Mouse (Mus musculus): ENCODE results near the gene Lrrc20.
"Not testable (repeated sequence)": the region's sequence is repeated elsewhere in the genome, so short reads cannot be mapped to it uniquely, and the experiment has no call there.

The Lrrc20 gene

DNA sequence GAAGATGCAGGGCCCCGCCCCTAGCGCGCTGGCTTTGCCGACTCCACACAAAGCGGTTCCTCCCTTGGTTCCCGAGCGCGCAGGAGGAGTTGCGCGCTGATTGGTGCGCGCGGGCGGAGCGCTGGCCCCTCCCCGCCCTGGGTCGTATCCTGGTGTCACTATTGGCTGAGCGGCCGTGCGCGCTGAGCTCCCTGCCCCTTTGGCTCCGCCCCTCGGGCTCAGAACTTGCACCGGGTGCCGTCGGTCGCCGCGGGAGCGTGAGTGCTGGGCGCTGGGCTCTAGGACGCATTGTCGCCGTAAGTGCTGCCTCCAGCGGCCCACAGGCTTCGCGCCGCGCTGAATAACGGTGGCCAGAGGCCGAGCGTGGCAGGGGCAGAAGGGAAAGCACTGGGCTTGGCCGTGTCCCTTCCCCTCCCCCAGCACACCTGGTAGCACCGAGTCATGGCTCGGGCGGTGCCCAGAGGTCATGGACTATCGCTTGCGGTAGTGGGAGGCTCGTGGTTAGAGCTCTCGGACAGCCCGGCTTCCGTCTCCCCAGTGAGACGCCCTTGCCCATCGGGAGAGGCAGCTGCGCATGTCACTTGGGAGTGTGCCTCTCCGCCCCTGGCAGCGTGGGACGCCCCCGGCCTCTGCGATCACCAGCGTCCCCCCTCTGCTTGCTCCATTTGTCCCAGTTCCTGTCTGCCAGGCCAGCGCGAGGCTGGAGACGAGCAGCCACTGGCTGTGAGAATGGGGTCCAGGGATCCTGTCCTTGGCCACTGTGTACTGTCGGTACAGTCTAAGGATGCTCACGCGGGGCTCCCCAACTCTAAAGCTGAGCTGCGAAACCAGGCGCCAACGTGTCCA, at the start of gene Lrrc20:
TSS of gene Lrrc20 (plus strand) at position 208 of the 846 bp plus-strand sequence.
- DNase-seq (ENCODE audit: low spot score), result peak; percentile 91

DNA sequence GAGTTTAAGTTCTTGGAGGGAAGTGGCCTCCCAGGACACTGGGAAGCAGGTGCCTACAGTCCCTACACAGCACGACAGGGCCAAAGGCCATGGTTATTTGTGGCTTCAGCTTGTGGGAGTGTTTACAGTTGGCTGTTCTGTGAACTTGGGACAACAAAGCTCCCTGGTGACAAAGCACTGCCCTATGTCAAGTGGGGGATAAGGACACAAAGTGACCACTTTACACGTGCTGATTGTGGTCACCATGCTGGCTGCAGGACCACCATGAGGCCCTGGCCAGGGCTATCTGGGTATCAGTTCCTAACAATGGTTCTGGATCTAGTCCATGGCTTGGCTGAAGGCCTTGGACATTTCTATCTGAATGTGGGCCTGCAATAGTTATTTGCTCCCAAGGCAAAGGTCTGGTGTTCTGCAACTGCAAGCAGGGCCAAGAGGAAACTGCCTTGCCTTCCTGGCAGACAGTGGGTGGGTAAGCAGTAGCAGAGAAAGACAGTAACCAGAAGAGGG, 49.3 kb upstream of the Lrrc20 start:
- DNase-seq (ENCODE audit: low spot score), result no peak

DNA sequence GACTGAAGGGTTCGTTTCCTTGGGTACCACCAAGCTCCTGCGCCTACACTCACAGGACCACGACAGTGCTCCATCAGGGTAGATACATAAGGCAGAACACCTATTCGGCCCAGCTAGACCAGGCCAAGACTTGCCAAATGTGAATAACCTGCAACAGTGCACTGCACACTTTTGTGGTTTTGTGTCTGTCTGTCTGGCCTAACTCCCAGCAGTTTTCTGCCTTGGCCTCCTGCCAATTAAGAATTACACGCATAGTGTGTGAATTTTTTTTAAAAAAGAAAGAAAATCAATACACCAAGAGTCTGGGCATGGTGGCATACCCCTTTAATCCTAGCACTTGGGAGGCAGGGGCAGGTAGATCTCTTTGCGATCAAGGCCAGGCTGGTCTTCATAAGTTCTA, 47.6 kb upstream of the Lrrc20 start:
- DNase-seq (ENCODE audit: low spot score), result no peak

DNA sequence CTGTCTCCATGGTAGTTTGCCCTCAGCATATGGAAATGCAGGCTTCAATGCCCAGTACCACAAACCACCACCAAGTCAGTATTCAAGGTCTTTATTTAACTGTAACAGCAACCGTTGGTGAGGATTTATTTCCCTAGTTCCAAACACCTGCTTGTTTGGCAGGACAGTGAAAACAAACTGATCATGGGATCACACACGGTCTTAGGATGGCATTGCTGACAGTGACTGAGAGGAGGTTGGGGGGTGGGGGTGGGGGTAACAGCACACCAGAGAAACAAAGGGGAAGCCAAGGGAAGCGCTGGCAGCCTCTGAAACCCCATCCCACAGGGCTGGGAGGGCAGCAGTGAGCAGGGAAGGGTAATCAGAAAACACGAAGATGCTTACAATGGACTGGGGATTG, 47.2 kb upstream of the Lrrc20 start:
- no peak for DNase-seq (ENCODE audit: low spot score)

DNA sequence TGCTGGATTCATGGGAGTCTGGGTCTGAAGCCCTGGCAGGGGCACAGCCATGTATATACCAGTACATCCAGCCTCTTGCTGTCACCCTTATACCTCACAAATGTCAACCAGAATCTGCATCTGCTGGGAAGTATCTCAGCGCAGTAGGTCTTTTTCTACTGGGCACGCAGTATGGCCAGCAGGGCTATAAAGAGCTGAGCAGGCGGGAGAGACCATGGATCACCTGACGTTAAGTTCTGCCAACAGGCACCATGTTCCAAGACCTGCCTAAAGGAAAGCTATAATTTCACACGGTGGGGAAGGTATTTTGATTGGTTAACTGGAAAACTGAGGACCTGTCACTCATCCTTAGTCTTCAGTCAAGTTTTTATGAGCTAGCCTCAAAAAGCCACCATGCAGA, 46.6 kb upstream of the Lrrc20 start:
- no peak for DNase-seq (ENCODE audit: low spot score)

DNA sequence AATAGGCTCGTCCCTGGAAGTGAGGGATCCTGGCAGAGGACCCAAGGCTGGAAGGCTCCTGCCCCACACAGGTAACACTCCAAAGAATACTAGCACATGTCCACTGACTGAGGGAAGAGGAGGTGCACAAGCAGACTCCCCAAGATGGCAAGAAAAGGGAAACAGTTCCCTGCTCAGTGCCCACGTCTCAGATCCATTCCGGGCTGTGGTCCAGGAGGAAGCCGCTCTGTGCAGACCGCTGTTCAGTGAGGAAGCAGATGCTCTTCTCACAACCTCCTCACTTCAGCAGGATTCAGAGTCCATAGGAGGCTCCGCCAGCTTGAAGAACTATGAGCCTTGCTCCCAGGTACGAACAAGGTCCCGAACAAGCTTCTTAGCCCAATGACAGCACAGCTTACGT, 44.2 kb upstream of the Lrrc20 start:
- DNase-seq (ENCODE audit: low spot score), result no peak

DNA sequence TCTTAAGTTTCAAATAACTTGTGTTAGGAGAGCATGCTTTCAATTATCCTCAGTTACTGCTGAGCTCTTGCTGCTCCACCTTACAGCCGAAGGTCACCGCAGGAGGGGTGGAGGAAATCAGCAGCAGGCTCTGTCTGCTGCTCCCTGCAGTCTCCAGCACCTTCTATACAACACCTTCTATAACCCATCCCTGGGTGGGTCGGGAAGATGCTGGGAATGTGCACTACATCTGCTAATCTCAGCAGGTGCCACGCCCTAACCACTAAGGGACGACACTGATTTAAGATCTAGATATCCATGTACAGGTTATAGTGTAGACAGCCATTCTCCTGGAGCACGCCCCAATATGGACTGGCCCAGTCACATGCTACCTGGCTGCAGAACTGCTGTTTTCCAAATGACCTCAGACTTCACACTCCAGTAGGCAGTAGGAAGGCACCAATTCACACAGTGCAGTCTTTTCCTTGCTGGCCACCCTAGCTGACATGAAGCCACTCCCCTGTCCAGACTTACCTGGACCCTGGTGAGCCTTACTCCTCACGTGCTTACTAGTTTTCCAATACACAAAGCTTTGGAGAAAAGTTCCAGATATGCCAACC, 35.3 kb upstream of the Lrrc20 start:
- no peak for DNase-seq (ENCODE audit: low spot score)

DNA sequence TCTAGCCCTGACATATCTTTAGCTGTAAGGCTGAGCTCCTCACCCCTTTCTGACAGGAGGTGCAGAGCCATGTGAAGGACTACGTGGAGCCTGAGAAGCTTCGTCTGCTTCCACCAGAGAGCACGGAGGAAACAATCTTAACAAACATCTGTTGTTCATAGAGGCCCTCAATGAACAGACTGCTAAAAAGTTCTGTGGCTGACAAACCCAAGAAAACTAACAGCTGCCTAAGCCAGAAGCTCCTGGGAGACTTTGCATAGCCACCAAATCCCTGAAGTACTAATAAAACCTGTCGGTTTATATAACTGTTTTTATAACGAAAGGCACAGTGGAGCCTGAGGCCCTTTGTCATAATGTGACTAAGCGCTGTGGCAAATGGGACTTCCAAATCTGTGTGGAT, 32.1 kb upstream of the Lrrc20 start:
- no peak for DNase-seq (ENCODE audit: low spot score)

DNA sequence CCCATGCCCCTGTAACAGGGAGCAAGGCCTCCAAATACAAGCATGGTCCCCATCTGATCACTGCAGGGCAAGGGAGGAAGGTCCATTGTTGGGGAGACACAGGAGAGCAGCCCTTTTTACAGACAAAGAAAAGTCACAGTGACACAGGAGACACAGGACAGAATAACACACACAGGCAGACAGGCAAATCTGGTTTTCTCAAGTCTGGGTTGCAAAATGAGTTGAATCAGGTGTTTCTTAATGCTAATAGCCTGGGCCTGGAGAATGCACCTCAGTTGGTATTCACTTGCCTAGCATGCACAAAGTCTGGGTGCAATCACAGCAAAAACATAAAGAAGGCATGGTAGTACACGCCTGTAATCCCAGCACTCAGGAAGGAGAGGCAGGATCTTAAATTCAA, 31.7 kb upstream of the Lrrc20 start:
- DNase-seq (ENCODE audit: low spot score), result no peak

DNA sequence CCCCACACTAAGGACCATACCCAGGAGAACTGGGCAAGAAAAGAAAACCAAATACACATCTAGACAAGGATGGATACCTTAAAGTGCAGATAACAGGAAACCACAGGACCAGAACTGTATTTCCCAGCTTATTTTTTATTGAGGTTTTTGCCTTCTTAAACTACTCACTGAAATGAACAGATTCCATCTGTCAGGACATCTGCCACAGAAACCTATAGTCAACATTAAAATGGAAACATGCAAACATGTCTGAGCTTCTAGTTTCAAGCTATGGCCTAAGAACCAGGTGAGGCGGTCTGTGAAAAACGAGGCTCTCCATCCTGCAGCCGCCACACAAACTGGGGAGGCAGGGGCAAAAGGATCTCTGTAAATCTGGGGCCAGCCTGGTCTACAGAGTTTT, 30.6 kb upstream of the Lrrc20 start:
- no peak for DNase-seq (ENCODE audit: low spot score)

DNA sequence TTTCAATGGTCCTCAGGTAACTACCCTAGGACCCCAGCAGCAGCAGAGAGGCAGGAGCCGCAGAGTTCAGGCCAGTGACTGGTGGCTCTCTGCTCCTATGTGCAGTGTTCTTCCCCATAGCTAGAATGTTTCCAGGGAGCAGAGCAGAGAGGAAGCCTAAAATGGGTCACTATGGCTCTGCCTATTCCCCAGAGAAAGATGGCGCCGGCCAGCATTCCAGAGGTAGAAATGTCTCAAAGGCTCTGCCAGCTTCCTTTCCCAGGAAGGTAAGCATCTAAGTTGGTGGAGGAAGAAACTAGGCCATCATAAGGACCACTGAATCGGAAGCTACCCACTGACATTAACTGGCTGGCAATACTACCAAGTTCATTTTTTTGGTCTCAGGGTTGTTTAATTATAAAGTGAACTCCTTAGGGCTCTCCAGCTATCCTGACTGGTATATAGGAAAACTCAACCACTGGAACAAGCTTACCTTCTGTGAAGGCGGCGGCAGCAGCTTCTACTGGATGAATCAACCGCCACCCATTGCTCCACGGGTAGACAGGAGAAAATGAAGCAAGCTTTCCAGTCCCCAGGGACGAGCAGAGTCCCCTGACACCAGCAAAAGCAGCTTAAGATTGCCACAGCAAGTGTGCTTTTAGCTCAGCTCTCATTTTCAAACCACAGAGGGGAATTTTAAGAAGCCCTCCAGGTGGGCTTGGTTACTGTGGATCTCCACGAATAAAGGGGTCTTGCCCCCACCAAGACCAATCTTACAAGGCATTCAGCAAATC, 27.8 kb upstream of the Lrrc20 start:
- DNase-seq (ENCODE audit: low spot score), result no peak

DNA sequence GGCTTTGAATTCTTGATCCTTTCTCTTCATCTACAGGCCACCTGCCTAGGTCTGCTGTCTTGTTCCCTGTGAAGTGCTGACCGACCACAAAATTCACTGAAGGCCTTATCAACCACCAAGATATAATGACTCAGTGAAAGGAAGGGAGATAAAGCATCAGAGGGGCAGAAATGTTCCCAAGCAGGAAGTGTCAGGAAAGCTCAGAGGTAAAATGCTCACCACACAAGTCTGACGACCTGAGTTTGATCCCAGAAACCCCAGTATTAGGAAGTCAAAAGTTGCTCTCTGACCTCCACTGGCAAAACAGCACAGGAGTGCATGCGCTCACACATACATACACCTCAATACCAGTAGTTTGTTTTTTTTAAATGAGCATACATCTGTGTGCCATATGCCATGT, 26.8 kb upstream of the Lrrc20 start:
- no peak for DNase-seq (ENCODE audit: low spot score)

DNA sequence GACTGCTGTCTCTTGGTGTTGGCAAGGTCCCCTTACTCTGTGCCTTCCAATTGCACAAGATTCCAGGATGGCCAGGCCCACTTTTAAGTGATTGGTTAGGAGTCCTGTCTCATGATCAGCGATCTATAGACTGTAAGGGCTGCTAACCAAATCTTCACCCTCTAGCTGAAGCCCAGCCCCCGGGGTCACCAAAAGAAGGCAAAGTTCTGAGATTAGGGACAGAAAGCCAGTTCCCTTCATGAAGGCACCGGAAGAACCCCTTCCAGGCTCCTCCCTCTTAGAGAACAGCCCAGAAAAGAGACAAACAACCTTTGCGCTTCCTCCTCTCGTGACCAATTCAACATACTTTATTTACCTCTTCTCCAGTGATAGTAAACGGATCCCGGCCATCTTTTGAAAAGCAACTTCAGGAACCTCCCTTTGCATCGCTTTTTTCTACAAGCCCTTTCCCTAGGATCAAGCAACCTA, 24.1 kb upstream of the Lrrc20 start:
- no peak for DNase-seq (ENCODE audit: low spot score)

DNA sequence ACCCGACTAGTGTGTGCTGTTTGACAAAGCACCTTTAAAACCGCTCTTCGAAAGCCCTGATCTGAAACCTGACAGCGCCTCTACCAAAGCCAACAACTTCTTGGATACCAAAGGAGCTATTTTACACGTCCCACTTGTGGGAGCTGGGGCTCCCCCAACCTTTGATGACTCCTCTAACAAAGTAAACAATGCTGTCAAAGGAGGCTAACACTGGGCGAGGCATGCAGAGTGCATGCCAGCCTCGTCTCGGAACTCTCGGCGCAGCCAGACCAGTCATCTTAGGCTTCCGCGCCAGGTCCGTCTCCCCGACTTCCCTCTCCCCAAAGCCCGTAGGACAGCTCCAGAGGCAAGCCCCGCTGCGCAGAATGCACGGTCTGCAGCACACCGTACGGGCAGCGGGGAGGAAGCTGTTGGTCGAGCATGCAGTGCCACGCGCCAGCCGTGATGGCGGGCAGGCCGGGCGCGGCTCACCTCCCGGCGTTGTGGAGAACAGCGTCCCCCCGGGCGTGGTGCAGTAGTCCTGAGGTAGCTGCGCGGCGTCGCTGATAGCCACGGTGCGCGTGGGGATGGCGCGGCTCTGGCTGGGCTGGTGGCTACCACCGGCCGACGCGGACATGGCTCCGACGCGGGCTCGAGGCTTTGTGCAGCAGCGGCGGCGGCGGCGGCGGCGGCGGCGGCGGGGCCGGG, 23.5 kb upstream of the Lrrc20 start:
- peak; percentile 67 for DNase-seq (ENCODE audit: low spot score)

DNA sequence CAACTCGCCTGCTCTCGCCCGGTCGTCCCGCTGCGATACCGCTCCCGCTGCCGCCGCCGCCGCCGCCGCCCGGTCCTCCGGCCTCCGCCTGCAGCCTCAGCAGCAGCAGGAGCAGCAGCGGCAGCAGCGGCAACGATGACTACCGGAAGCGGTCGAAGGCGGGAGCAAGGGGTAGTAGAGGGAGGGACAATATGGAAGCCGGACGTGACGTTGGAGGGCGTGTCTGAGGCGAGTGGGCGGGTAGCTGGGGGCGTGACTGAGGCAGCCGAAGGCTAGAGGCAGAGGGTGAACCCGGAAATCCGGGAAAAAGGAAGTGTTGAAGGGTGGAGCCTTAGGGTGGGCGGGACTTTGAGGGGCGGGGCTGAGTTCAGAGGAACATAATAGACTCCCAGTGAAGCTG, 23.0 kb upstream of the Lrrc20 start, which contains the start of gene Eif4ebp2:
TSS of gene Eif4ebp2 (minus strand) at position 17 of the 400 bp plus-strand sequence.
- peak; percentile 99 for DNase-seq (ENCODE audit: low spot score)

DNA sequence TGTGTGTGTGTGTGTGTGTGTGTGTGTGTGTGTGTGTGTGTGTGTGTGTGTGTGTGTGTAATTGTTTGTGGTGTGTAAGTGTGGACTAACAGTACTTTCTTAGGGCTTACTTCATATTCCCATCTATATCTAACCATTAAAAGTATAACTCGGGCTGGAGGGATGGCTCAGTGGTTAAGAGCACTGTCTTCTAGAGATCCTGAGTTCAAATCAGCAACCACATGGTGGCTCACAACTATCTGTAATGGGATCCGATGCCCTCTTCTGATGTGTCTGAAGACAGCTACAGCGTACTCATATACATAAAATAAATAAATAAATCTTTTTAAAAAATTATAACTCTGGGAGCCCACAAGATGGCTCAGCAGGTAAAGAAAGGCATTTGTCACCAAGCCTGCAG, 22.4 kb upstream of the Lrrc20 start:
- not testable (repeated sequence) for DNase-seq (ENCODE audit: low spot score)

DNA sequence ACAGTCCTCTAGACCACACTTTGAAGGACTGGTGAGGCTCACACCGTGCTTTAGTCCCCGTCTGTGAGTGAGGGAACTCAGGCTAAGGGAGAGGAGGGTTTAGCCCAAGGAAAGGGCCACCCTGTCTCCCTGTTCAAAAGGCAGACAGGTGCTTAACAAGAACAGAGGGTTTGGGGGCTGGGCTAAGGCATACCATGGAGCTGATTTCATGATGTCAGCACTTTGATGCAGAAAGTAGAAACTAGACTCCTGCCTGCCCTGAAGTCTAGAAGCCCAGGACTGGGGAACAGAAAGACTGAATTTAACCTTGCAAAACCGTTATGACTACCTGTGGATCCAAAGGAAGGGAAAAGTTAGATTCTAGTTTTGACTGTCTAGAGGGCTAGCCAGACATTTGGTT, 18.4 kb upstream of the Lrrc20 start:
- no peak for DNase-seq (ENCODE audit: low spot score)

DNA sequence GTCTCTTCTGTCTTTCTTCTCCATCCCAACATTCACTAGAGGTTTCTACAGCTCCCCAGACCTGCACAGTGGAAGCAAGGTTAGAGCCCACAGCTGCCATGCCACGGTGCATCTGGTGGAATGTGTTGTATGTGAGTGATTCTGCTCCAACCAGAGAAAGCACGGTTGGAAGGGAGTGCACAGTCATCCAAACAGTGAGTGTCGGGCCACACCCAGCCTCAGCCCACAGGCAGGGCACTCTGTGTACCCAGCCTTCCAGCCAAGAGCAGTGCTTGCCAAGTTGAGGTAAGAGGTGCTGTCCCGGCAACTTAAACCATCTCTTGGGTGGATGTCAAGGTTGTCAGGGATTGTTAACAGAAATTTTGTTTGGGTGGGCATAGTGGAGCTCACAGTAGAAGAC, 10.6 kb upstream of the Lrrc20 start:
- DNase-seq (ENCODE audit: low spot score), result no peak

DNA sequence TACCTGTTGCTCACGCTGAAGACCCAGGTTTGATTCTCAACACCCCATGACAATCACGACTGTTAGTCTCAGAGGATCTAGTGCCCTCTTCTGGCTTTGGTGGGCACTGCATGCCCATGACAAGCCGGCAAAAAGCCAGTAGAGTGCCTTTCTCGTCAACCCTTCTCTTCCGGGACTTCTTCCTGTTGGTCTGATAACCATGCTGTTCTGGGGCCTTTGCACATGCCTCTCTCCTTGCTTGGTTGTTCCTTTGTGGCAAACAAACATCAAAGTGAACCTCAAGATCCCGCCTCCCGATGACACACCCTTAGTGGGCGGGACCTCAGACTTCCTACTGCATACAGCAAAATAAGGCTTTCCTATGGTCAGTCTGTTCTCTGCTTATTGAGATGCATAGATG, 9.4 kb upstream of the Lrrc20 start:
- DNase-seq (ENCODE audit: low spot score), result no peak

DNA sequence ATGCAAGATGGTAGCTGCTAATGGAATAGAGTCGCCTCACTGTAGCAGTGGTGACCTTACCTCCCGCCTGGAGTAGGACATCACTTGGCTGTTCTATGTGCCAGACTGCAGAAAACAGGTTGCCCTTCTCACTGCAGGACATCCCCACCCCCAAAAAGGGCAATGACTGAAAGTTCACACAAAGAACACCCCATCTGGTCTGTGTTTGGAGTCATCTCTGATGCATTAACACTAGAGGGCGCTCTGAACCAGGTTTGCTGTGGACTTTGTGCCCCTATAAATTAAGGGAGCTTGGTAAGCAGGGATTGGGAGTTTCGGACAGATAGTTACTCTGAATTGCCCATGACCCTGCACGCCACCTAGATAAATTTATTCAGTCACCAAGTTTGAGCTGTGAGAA, 8.7 kb upstream of the Lrrc20 start:
- no peak for DNase-seq (ENCODE audit: low spot score)

DNA sequence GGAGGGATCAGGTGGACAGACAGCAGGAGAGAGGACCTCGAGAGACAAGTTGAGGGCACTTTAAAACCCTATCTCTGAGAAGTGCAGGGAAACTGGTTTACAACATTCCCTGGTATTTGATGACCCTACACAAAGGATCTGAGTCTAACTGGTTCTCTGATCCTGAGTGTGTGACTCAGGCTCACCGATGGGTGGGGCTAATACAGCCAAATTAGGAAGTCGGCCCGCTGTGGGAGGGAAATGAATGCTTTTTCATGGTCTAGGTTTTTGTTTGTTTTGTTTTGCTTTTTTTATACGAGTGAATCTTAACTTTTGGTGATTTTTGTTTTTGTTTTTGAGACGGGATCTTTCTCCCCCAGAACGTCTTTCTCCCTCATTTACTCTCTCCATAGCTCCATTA, 6.7 kb upstream of the Lrrc20 start:
- DNase-seq (ENCODE audit: low spot score), result no peak

DNA sequence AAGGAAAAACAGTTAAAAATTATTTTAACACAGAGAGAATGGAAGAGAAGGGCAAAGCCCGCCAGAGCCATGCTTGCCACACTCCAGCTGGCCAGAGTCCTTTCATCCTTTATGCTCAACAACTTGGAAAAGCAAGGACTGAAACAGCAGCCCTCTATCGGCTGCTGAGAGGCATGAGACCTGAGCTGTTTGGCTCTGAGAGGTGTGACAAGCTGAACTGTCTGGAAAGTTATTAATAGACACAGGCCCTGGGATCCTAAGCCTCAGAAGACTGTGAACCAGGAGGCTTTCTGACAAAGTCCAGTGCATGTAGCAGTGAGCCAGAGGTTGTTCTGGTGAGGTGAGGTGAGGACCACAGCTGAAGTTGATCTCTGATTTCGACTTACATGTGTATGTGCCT, 2.0 kb upstream of the Lrrc20 start:
- DNase-seq (ENCODE audit: low spot score), result no peak
